In the genomic region with DNA sequence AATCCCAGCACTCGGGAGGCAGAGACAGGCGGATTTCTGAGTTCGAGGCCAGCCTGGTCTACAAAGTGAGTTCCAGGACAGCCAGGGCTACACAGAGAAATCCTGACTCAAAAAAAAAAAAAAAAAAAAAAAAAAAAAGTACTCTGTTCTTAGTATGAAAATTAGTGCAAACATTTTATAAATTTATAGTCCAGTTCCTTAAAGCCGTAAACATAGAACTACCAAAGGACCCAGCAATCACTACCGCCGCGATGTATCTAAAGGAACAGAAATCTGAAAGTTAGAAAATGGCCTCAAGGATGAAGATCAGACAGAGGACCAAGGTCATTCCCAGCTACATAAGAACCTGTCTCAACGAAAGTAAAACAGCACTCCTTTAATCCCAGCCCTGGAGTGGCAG, we compare ENCODE assay signal across 8 mouse cellular contexts. TPM values are rescaled to one million over a fixed set of nuclear protein-coding genes. Genes with fewer than 3 reads are reported as not detected.
A peak's percentile ranks its signal among the peaks of the same experiment; 100 is the strongest.
DNase-seq lines count a peak whose midpoint lies in the region; ATAC-seq and TF ChIP-seq lines count a peak whose summit lies in the region.

No protein-coding gene starts in this region.

- peaks cover 14% of the 10 kb centered on the region for H3K4me1 ChIP-seq in heart, embryonic 13.5 days
- no peaks in the 10 kb centered on the region; a peak in 1 of 4 replicates for H3K4me1 ChIP-seq in ES-E14 (ENCODE audit: control insufficient read depth in 2 of 2, insufficient read depth in 2 of 2, low read length in 2 of 2, poor library complexity in 1 of 2)
- no peaks in the 10 kb centered on the region for H3K4me1 ChIP-seq in hindbrain, embryonic 12.5 days
- H3K4me1 ChIP-seq in midbrain, embryonic 10.5 days: peaks cover 7% of the 10 kb centered on the region; the same call in 1 of the 2 replicates

- in situ Hi-C loops in ES-E14 (cut with MboI; ENCODE audit: low sequenced_read_pairs in 2 of 2, unreplicated experiment in 2 of 2): no loop called here

- no peak overlapping the region for H3K27ac ChIP-seq in heart, embryonic 13.5 days (replicated peaks)
- H3K27ac ChIP-seq in ES-E14 (ENCODE audit: insufficient read depth, low read depth, low read length, poor library complexity, severe bottlenecking): no peak overlapping the region
- no peak overlapping the region for H3K27ac ChIP-seq in hindbrain, embryonic 12.5 days
- H3K27ac ChIP-seq in midbrain, embryonic 10.5 days (replicated peaks): peak overlapping the region; percentile 87; the same call in 1 of the 2 replicates

- DNase-seq in heart, adult 9 months (ENCODE audit: low spot score in 2 of 2): no peak
- DNase-seq in ES-E14 (ENCODE audit: low read depth, low spot score): peak; percentile 9
- DNase-seq in midbrain, embryonic 10.5 days (ENCODE audit: low spot score): no peak
- DNase-seq in embryo, embryonic 10.5 days (ENCODE audit: low spot score): no peak
- no peak for DNase-seq in adrenal gland, adult 2 months

- peak overlapping the region; percentile 91 for H3K9ac ChIP-seq in heart, embryonic 13.5 days
- H3K9ac ChIP-seq in ES-E14 (ENCODE audit: insufficient read depth, low read depth, low read length, poor library complexity, severe bottlenecking): peak overlapping the region; percentile 90
- peak overlapping the region; percentile 81; the same call in 1 of the 2 replicates for H3K9ac ChIP-seq in hindbrain, embryonic 12.5 days

- H3K9me3 ChIP-seq in heart, embryonic 13.5 days: peaks cover 14% of the 10 kb centered on the region
- H3K9me3 ChIP-seq in ES-E14 (ENCODE audit: control insufficient read depth, insufficient read depth, low read depth, low read length): no peaks in the 10 kb centered on the region
- H3K9me3 ChIP-seq in hindbrain, embryonic 12.5 days (replicated peaks): peaks cover 11% of the 10 kb centered on the region
- peaks cover 24% of the 10 kb centered on the region for H3K9me3 ChIP-seq in midbrain, embryonic 10.5 days (replicated peaks)

- peak overlapping the region; percentile 81 for H3K4me2 ChIP-seq in heart, embryonic 13.5 days
- peak overlapping the region; percentile 61 for H3K4me2 ChIP-seq in hindbrain, embryonic 12.5 days (replicated peaks)

- H3K36me3 ChIP-seq in heart, embryonic 13.5 days: peaks cover 44% of the 10 kb centered on the region
- peaks cover 17% of the 10 kb centered on the region for H3K36me3 ChIP-seq in ES-E14 (ENCODE audit: control insufficient read depth, insufficient read depth, low read length, poor library complexity, severe bottlenecking)
- peaks cover 24% of the 10 kb centered on the region for H3K36me3 ChIP-seq in hindbrain, embryonic 12.5 days
- H3K36me3 ChIP-seq in midbrain, embryonic 10.5 days: peaks cover 47% of the 10 kb centered on the region

- ATAC-seq in heart, embryonic 13.5 days (ENCODE audit: extremely low read depth, insufficient number of reproducible peaks, low FRiP score, low TSS enrichment): no peak
- ATAC-seq in hindbrain, embryonic 12.5 days (ENCODE audit: low FRiP score): no peak
- ATAC-seq in inflammation-experienced regulatory T-cells, adult 6 months: no peak

- WGBS in heart, embryonic 13.5 days: 77% methylated on average over 8 of the region's 8 CpGs
- WGBS in hindbrain, embryonic 12.5 days: 84% methylated on average over 8 of the region's 8 CpGs
- 82% methylated on average over 8 of the region's 8 CpGs for WGBS in midbrain, embryonic 10.5 days

- H3K27me3 ChIP-seq in heart, embryonic 13.5 days (replicated peaks): no peaks in the 10 kb centered on the region
- no peaks in the 10 kb centered on the region for H3K27me3 ChIP-seq in hindbrain, embryonic 12.5 days
- no peaks in the 10 kb centered on the region for H3K27me3 ChIP-seq in midbrain, embryonic 10.5 days (ENCODE audit: low read depth, poor library complexity, severe bottlenecking)

- peak overlapping the region; percentile 83 for H3K4me3 ChIP-seq in heart, embryonic 13.5 days
- H3K4me3 ChIP-seq in ES-E14 (ENCODE audit: insufficient read depth in 1 of 2, low read depth in 1 of 2, low read length in 2 of 2, poor library complexity in 1 of 2, severe bottlenecking in 1 of 2): peak overlapping the region; percentile 88 to 99
- peak overlapping the region; percentile 54 for H3K4me3 ChIP-seq in hindbrain, embryonic 12.5 days
- H3K4me3 ChIP-seq in midbrain, embryonic 10.5 days: peak overlapping the region; percentile 72

TF ChIP-seq in ES-E14, 5 proteins besides CTCF, POLR2A, EP300 and RAD21:
- TF ChIP-seq ZC3H11A (IDR thresholded peaks at IDR 0.05; ENCODE audit: borderline replicate concordance, low read depth, low read length) (no peak), ZNF384 (IDR thresholded peaks at IDR 0.05; ENCODE audit: low read depth, low read length) (peak; percentile 71)

RNA-seq across cellular contexts. Expression of gene Zfp599, which starts 0.9 kb away (rescaled TPM):
- polyA plus RNA-seq in heart, embryonic 13.5 days (2015; fragmentation: Nextera tagmentation; extraction: Ambion mirVana): 3.7 and 4.2 TPM in 2 replicates
- 9.6 and 11.3 TPM in 2 replicates for total RNA-seq in ES-E14 (2012; rRNA removed)
- polyA plus RNA-seq in hindbrain, embryonic 12.5 days (2016; fragmentation: Nextera tagmentation; extraction: Ambion mirVana): 6.5 and 6.9 TPM in 2 replicates
- polyA plus RNA-seq in midbrain, embryonic 10.5 days (2016; fragmentation: Nextera tagmentation; extraction: Ambion mirVana): 5.7 and 6.8 TPM in 2 replicates
- total RNA-seq in adrenal gland, adult 2 months (2021): 1 to 10 TPM in 1 of 2 experiments, under 1 TPM in 1; 0.58 to 1.1 TPM
- 0.04 TPM in 1 of 2 replicates, not detected in the other for polyA plus RNA-seq in adrenal gland, adult 2 months (2012; rRNA removed)
- 1 to 10 TPM; 5.2 to 8.8 (median 7.8) TPM for polyA plus RNA-seq in inflammation-experienced regulatory T-cells, adult 6 months (2017; shearing (Covaris generic))

RNA-seq across cellular contexts. Expression of gene Zfp809, which starts 33.3 kb away (rescaled TPM):
- 16.0 and 17.9 TPM in 2 replicates for polyA plus RNA-seq in heart, embryonic 13.5 days (2015; fragmentation: Nextera tagmentation; extraction: Ambion mirVana)
- total RNA-seq in ES-E14 (2012; rRNA removed): 90.7 and 129 TPM in 2 replicates
- polyA plus RNA-seq in hindbrain, embryonic 12.5 days (2016; fragmentation: Nextera tagmentation; extraction: Ambion mirVana): 10.5 and 11.5 TPM in 2 replicates
- 10.4 and 11.6 TPM in 2 replicates for polyA plus RNA-seq in midbrain, embryonic 10.5 days (2016; fragmentation: Nextera tagmentation; extraction: Ambion mirVana)
- total RNA-seq in adrenal gland, adult 2 months (2021): 10 to 100 TPM; 31.8 to 52.5 TPM
- polyA plus RNA-seq in adrenal gland, adult 2 months (2012; rRNA removed): 11.9 and 26.1 TPM in 2 replicates
- polyA plus RNA-seq in inflammation-experienced regulatory T-cells, adult 6 months (2017; shearing (Covaris generic)): 10 to 100 TPM; 39.0 to 42.2 (median 40.6) TPM

RNA-seq across cellular contexts. Expression of gene Zfp810, which starts 48.7 kb away (rescaled TPM):
- polyA plus RNA-seq in heart, embryonic 13.5 days (2015; fragmentation: Nextera tagmentation; extraction: Ambion mirVana): 12.6 and 15.2 TPM in 2 replicates
- total RNA-seq in ES-E14 (2012; rRNA removed): 7.8 and 14.3 TPM in 2 replicates
- 39.0 and 40.3 TPM in 2 replicates for polyA plus RNA-seq in hindbrain, embryonic 12.5 days (2016; fragmentation: Nextera tagmentation; extraction: Ambion mirVana)
- 23.1 and 30.3 TPM in 2 replicates for polyA plus RNA-seq in midbrain, embryonic 10.5 days (2016; fragmentation: Nextera tagmentation; extraction: Ambion mirVana)
- 10 to 100 TPM in 1 of 2 experiments, 1 to 10 TPM in 1; 5.7 to 11.0 TPM for total RNA-seq in adrenal gland, adult 2 months (2021)
- polyA plus RNA-seq in adrenal gland, adult 2 months (2012; rRNA removed): 1.8 and 2.2 TPM in 2 replicates
- 10 to 100 TPM; 10.7 to 21.5 (median 17.5) TPM for polyA plus RNA-seq in inflammation-experienced regulatory T-cells, adult 6 months (2017; shearing (Covaris generic))
